Mouse (Mus musculus) WW6 (cell line): ENCODE results near the gene Dyrk1b.
"Not testable (repeated sequence)": the region's sequence is repeated elsewhere in the genome, so short reads cannot be mapped to it uniquely, and the experiment has no call there.

Experiments
- DNase-seq: peaks from one replicate; pipeline ENCODE4 v3.0.0-alpha.2; 2013; ENCODE audit warnings: low read depth, low spot score

The Dyrk1b gene

DNA sequence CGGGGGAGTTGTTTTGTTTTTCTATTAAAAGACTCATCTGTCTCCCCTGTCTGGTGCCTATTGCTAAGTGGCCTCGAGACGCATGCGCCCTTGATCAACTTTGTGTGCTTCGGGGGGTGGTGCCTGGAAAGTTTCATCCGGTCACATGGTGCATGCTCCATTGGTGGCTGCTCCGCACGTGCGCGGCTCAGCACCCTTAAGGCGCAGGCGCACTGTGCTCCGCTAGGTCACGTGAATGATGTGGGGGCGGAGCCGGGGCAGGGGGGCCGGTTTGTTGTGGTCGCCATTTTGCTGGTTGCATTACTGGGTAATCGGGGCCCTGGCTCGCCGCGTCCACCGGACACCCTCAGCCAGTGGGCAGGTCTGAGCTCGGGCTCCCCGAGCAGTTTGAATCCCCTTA, at the start of gene Dyrk1b:
TSS of gene Dyrk1b (plus strand) at position 242 of the 400 bp plus-strand sequence.
- peak; percentile 91 for DNase-seq

DNA sequence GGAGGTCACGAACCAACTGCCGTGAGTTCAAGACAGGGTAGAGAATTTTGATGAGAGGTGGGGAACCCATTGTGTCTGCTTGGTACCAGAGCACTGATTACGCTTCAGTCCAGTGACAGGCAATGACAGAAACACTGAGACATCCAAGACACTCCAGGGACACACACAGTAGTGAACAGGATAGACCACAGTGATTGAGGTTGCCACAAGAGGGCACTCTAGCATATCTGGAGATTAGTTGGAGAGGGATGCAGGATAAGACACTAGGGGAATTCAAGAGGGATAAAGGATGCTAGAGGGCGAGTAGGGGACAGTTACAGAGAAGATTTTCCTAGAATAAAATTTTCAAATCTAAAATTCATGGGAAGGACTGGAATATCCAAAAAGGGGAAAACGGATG, 41.7 kb upstream of the Dyrk1b start:
- DNase-seq = peak; percentile 36

DNA sequence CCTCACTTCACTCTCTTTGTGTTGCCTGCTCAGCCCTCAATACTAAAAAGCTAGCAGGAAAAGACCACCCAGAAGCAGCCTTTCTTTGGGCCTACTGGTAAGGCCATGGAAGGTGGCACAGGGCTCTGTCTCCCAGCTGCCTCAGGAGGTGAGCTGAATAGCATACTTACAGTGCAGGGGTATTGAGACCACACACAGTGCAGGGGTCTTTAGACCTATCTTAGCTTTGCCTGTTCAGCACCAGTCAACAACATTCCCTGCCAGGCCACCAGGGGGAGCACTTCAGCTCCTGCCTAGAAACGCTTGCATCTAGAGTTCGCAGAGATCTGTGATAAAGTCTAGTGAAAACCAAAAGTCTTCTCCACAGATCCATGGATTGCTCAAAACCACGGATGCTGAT, 31.0 kb upstream of the Dyrk1b start:
- no peak for DNase-seq

DNA sequence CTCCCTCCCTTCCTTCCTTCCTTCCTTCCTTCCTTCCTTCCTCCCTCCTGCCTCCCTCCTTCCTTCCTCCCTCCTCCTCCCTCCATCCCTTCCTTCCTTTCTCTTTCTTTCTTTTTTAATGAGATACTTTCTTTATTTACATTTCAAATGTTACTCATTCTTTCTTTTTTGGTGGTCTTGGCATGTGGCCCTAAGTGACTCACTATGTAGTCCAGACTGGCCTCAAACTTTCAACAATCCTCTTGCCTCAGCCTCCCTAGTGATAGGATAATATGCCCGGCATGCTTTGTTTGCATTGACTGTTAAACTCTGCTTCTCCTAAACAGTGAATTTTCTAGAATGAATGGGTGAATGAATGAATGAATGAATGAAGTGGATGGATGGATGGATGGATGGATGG, 29.4 kb upstream of the Dyrk1b start:
- DNase-seq = no peak

DNA sequence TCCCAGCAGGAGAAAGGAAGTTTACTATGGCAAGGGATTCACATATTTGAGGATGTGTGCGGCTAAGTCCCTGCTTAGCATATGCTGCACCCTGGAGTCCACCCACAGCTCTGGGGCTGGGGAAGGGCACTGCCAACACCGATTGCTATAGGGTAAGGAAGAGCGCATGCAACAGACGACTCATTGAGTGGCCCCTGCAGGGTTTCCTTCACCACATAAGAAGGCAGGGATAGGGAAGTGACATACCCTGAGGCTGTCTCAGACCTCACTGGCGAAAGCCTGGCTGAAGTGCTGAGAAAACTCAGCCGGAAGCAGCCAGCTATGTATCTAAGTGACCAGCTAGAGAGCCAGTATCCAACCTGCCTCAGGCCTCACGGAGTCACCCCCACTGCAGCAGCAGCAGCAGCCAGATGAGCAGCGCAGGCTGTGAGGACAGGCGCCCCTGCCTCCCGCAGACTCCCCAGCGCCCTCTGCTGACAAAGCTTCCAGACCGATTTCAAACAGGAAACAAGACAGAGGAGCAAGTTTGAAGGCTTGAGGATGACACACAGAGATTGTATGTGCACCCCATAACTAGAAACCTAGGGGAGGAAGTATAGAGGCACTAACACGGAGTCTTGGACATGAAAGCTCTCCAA, 27.6 kb upstream of the Dyrk1b start:
- no peak for DNase-seq

DNA sequence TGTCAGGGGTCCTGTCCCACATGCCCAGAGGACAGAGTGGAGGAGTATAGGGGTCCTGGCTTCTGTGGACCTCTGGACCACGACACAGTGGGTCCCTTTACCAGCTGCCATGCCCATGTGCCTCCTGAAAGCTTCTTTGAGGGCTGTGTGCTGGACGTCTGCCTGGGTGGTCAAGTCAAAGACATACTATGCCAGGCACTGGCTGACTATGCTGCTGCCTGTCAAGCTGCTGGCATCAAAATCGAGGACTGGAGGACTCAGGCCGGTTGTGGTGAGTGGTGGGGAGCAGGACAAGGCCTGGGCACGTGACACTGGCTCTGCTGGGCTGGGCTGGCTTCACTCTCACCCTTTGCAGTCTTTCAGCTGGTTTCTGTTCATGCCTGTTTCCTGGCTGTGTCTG, 25.7 kb upstream of the Dyrk1b start:
- DNase-seq = not testable (repeated sequence)

DNA sequence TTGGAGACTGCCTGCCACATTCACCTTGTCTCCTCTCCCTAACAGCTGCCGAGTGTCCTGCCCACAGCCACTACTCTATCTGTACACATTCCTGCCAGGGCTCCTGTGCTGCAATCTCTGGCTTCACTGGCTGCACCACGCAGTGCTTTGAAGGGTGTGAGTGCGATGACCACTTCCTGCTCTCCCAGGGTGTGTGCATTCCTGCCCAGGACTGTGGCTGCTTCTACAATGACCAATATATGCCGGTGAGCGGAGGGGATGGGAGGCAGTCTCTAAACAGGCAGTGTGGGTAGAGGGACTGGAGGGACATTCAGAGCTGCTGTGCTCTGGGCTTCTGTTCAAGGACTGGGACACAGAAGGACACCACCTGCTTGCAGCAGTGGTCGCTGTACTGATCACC, 20.0 kb upstream of the Dyrk1b start:
- no peak for DNase-seq

DNA sequence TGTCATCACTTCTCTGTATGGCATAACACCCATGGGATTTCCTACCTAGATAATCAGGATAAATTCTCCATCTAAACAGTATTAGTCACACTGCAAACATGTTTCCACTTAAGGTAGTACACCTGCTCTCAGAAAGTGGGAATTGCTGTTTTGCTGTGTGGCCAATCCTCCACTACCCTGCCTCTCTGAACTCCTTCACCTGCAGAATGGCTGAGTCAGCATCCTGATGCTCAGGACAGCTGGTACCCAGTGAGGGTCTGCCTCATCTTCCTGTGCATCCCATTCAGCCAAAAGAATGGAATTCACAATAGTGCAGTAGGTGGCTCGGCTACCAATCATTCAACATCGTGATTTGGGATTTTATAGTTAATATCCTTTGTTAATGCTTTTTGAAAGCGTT, 19.4 kb upstream of the Dyrk1b start:
- no peak for DNase-seq

DNA sequence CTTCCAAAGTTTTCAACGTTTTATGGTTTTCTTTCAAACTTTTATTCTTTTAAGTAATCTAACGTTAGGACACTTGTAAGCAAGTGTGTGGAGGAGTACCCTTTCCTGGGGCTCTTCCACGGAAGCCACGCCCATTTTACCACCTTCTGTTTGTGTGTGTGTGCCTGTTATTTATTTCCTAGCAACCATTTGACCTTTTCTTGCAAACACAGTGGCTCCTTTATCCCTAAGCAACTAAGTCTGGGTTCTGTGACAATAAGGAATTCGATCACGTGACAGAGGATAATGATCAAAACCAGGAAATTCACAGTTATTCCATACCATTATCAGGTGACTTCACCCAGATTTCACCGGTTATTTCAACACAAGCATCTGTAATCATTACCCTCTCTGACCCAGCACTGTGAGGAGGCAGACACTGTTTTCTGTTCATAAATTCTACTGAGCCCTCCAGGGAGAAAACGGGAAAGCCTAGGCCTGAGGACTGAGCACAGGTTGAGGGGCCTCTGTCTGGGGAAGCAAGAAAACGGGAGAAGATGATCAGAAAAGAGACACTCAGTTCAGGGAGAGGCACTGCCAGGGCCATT, 18.0 kb upstream of the Dyrk1b start:
- DNase-seq = no peak

DNA sequence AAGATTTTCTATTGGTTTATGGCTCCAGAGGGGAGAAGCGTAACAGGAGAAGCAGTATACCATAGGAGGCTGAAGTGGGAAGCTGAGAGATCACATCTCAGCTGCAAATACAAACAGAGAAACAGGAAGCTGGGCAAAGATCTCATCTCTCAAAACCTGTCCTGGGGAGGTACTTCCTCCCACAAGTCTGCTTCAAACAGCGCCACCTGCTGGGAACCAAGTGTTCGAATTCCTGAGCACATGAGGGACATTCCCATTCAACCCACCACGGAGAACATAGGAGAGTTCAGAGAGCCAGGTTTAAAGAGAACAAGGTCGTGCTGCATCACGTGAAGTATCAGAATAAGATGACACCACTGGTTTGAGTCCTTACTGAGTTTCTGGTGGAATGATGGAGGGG, 13.9 kb upstream of the Dyrk1b start:
- DNase-seq = no peak

DNA sequence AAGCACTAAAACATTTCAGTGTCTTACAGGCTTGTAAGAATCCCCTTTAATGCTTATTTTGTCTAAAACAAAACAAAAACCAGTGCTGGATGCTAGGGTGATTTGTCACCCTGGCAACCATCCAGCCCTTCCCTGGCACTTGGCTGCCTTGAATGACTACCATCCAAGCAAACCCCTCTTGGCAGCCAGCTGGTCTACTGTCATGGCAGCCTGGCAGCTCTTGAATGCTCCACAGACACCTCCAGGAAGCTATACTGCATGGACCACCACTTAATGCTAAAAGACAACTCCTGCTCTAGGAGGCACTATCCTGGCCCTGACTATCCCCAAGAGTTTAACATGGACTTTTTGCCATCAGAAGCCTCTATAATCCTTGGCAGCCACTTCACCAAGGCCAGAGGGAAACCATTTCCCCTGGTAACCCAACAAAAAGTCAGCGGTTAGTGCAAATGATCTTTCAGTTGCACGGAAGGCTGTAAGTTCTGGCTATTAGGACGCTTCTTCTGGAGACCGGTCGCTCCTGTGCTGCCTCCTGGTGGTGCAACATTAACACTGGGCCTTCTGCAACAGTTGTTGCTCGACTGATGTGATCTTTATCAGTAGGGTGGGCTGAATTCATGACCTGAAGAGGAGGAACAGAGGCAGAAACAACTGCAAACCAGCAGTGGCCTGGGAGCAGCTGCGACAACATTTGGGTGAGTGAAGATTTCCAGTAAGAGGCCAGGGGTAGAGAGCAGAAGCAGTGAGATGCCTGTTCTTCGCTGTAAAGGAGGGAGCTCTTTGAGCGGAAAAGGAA, 10.8 kb upstream of the Dyrk1b start:
- peak; percentile 58 for DNase-seq

DNA sequence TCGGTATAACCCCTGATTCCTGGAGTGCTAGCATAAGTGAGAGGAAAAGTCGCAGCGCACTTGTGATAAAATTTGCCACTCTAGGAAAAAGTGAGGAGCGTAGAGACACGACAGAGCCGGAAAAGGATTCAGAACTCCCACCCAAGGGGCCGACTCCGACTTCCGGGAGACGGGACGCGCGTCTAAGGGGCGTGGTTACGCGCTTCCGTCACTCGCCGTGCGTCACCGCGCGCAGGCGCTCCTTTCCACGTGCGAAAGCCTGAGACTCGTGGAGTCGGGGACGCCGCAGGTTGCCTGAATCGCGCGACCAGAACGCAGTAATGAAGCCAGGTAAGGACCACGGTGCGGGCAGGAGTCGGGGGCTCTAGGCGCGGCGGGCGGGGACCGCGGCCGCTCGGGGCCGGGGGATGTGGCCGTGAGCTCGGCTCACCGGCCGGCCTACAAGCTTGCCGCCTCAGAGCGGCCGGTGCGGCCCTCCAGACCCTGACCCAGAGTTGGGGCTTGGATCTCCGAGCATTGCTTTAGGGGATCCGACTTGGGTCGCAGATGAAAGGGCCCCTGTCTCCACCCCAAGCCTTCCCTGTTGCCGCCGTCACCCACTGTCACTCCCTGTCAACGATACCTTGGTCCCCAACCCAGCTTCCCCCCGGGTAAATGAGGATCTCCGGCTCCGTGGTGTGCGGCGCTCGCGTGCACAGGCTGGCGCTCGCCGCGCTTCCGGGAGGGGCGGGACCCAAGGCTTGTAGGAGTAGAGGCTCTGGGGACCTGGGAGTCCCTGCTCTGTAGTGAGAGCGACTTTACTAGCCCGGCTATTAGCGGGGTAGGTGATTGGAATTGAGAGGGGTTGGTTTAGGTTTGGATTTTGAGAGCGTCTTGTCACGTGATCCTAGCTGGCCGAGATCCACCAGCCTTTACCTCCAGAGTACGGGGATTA, 9.5 kb upstream of the Dyrk1b start, which contains the start of gene Fbl:
TSS of gene Fbl (plus strand) at position 222 of the 934 bp plus-strand sequence.
- peak; percentile 90 for DNase-seq

DNA sequence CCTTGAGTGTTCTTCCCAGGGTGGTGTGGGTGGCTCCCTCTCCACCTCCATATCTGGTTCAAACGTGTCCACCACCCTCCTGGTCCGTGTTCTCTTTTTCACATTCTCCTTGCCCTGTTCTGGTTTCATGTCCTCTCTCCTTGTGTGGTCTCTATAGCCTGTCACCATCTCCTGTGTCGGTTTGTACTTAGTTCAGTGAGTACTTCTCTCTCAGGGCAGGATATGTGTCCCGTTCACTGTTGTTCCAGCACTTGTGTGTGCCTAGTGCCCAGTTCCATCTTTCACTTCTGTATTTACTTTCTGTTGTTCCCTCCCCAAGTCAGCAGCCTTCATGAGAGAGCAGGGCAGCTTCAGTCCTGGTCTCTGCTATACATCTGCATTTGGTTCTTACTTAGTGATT, 3.9 kb upstream of the Dyrk1b start:
- DNase-seq = no peak

DNA sequence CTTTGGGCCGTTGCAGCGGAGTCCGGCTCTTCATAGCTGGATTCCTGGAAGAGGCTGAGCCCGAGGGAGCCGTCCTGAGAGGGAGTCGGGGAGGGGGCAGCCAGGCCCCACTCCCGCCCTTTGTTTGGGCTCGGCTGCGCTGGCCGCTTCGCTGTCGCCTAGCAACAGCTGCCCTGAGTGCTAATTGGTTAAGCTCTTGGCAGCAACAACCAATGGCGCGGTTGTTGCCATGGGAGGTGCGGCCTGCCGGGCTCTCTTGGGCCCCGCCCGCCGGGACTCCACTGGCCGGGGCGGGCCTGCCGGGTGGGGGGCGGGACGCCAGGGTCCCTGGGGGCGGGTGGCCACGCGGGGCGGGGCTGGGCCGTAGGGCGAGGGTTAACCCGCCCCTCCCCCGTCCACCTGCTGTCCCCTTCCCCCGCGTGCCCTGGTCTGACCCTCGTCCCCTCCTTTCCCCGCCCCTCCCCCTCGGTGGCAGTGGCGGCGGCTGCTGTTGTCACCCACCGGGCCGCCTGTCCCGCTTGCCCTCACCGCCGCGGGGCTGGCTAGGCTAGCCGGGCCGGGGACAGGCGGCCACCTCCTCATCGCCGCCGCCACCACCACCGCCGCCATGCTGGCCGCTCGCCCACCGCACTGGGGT, 590 bp downstream of the Dyrk1b start:
- peak; percentile 70 for DNase-seq

DNA sequence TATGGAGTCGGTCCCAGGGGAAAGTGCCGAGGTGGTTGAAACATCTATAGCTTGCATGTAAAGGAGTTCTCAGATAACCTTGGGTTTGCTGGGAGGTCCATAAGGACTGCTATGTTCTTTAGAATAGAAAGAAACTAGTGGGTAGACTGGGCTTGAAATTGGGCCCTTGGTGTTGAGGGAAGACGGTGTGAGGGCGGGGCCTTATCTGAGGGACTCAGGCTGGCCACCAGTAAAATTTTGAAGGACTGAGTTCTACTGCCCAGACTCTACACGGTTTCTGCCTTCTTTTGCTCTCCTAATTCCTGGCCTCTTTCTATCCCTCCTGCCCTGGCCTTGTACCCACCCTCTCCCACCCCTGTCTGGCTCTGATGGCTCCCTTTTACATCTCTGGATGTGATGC, 1.6 kb downstream of the Dyrk1b start:
- no peak for DNase-seq

DNA sequence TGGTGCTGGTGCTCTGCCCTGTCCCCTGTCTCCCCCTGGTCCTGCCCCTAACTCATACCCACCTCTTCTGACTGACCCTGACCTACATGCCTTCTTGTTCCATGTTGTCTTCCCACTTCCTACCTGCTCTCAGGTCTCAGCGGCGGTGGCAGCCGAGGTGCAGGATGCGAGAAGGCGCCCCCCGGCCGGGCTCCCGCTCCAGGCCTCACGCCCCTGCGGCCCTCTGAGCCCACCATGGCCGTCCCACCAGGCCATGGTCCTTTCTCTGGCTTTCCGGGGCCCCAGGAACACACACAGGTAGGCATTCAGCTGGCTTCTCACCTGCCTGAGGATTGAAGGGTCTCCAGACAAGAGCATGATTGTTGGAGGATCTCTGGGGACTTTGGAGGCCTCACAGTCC, 2.1 kb downstream of the Dyrk1b start:
- DNase-seq = no peak

DNA sequence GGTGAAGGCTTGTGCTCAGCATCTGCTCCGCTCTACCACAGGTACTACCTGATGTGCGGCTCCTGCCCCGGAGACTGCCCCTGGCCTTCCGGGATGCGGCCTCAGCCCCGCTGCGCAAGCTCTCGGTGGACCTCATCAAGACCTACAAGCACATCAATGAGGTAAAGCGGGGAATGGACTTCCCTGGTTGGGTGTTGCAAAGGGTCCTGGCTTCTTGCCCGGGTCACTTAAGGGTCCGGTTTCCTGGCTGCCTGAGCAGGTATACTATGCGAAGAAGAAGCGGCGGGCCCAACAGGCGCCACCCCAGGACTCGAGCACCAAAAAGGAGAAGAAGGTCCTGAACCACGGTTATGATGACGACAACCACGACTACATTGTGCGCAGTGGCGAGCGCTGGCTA, 3.1 kb downstream of the Dyrk1b start:
- DNase-seq = no peak

DNA sequence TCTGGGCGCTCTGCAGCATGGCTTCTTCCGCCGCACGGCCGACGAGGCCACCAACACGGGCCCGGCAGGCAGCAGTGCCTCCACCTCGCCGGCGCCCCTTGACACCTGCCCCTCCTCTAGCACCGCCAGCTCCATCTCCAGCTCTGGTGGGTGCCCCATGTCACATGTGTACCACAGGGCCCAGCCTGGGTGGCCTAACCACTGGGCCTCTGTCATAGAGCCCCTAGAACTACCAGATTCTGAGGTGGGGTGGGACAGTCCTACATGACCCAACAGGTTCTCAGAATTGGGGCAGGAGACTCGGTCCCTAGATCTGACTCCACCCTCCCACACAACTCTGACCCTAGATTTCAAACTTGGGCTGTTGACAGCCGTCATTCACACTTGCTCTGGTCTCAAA, 6.6 kb downstream of the Dyrk1b start:
- no peak for DNase-seq

DNA sequence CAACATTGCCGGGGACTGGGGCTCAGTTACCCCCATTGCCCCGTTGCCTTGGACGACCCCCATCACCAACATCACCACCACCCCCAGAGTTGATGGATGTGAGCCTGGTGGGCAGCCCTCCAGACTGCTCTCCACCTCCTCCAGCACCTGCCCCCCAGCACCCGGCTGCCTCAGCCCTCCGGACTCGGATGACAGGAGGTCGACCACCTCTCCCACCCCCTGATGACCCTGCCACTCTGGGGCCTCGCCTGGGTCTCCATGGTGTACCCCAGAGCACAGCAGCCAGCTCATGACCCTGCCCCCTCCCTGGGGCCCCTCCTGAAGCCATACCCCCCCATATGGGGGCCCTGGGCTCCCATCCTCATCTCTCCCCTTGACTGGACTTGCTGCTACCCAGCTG, 7.4 kb downstream of the Dyrk1b start:
- no peak for DNase-seq

DNA sequence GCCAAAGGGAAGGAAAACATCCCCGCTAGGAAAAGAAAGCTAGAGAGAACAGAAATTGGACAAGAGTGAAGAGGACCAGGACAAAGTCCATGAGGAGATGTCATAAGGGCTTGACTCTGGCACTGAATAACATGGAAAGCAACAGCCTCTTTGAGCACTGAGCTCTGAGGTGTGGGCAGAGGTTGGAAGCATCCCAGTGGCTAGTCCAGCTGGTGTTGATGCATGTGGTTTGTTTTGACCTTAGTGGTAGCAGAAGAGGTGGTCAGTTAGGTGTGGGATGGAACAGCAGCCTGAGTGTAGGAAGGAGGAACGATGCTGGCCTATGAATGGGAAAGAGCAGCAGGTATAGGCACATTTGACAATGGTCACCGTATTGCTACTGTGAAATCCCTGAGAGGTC, 12.2 kb downstream of the Dyrk1b start:
- no peak for DNase-seq

DNA sequence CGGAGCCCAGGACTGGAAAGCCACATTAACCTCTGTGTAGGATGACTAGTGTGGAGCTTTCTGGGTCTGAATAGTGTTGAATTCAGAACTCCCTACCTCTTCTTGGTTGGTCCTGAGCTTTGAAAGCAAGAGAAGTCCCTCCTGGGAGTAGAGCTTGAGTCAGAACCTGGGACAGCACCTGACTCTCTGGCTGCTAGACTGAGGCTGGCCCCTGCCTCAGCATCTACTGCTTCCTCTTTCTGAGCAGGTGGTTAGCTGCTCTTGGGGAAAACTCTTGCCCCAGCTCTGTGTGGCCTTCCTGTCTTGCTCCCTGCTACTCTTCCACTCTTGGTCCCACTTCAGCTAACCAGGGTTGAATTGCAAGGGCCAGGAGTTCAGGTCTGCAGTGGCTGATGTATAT, 12.6 kb downstream of the Dyrk1b start:
- no peak for DNase-seq
